Mouse (Mus musculus): ENCODE results near the gene Ank2.

GRCm38 (mm10) chr3:127086834-127087506 lies 412.2 kb downstream of the Ank2 start:
- TF ChIP-seq CTCF (IDR thresholded peaks at IDR 0.05) (no peak), EP300 (IDR thresholded peaks at IDR 0.05) (no peak)

Data from lung, postnatal 0 days (tissue).